Mouse (Mus musculus): ENCODE measurements around the gene Usp48.
"Not testable (repeated sequence)": the region's sequence is repeated elsewhere in the genome, so short reads cannot be mapped to it uniquely, and the experiment has no call there.

GRCm38 (mm10) chr4:137589095-137589494, 4.5 kb upstream of the Usp48 start:
- not testable (repeated sequence) for TF ChIP-seq POLR2A (IDR thresholded peaks at IDR 0.05; ENCODE audit: low read depth, low read length); CTCF (IDR thresholded peaks at IDR 0.05; ENCODE audit: extremely low read depth, insufficient read length, insufficient replicate concordance, low read depth, low read length)

All from small intestine, adult 2 months (tissue).